Mouse (Mus musculus): ENCODE results near the gene Rpa2.
"Not testable (repeated sequence)": the region's sequence is repeated elsewhere in the genome, so short reads cannot be mapped to it uniquely, and the experiment has no call there.

Rpa2 gene

DNA sequence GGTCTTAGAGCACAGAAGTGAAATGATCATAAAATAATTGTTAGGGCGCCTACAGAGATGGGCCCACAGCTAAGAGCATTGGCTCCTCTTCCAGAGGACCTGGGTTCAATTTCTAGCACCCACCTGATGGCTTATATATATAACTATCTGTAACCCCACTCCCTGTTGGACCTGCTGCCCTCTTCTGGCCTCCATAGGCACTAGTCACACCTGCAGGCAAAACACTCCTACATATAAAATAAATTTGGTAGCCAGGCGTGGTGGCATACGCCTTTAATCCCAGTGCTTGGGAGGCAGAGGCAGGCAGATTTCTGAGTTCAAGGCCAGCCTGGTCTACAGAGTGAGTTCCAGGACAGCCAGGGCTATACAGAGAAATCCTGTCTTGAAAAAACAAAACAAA is 5.0 kb upstream of the Rpa2 start:
- DNase-seq = not testable (repeated sequence)

GRCm38 (mm10) chr4:132771776-132772175 is 3.6 kb downstream of the Rpa2 start:
- DNase-seq = no peak

GRCm38 (mm10) chr4:132774905-132775304 is 6.8 kb downstream of the Rpa2 start:
- DNase-seq = no peak

DNA sequence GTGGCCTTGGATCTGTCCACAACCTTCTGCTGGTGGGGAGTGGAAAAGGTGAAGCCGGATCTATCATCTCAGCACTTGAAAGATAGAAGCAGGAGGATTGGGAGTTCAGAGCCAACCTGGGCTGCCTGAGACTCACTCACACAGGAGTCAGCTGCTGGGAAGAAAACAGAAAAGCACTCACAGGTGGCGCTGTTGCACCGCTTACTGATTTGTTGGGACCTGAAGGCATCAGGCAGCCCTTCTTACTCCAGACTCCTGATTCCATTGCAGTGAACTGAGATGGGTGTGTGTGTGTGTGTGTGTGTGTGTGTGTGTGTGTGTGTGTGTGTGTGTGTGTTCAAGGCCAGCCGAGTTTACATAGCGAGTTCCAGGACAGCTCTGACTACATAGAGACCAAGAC is 8.6 kb downstream of the Rpa2 start:
- DNase-seq = peak; percentile 84

DNA sequence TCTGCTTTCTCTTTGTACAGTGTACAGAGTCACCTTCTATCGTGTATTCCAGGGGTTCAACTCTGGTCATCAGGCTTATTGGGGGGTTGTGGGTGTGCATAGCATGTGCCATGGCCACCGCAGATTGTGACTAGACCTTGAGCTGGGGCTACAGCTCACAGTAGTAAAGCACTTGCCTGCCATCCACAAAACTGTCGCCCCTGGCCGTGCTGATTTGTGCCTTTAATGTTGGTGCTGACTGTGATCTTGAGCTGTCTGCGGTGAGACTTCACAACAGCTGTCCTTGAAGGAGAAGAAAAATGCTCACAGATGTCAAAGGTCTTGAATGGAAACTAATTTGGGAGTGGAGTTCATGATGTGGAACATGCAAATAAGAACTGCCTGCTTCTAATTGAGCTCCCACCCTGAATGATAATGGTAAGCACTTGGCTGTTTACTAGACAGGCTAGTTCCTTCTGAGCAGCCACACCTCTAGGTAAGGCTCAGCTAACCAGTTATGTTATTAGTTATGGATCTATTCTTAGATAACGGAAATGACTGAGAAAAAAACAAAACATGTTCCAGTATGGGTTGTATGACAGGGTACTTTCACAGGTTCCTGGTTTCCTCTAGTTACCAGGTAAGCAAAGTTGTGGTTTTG is 10.6 kb downstream of the Rpa2 start:
- DNase-seq = no peak

GRCm38 (mm10) chr4:132780288-132780687 is 12.2 kb downstream of the Rpa2 start:
- DNase-seq = no peak

DNA sequence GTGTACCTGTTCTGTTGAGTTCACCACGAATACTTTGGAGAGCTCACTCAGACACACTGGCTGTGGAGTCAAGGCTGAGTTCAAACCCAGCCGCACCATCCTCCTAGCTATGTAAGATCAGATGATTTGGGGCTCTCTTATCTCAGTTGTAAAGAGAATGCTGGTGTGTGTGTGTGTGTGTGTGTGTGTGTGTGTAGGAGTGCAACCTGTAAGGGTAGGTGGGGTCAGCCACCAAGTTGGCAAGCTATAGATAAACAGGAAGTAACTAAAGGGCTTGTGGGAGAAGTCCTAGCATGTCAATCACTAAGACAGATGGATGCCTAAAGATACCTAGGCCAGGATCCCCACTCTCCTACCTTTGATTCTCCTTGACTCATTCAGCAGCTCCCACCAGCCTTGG is 15.6 kb downstream of the Rpa2 start:
- DNase-seq = no peak

DNA sequence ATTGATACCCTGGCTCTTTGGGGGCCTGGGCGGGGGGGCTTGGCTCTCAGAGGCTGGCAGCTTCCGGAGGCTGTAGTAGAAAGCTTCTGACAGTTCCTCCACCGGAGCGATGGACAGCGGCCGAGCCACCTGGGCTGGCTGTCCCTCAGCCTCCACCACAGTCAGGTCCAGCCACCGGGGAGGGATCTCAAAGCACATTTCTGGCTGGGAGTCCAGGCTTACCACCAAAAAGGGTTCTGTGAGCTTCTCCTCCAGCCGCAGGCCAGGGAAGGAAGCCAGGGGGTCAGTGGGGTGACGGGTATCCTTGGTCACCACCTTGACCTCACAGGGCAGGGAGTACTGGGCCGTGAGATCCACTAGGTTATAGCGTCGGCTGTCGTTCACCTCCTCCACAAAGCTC is 17.1 kb downstream of the Rpa2 start:
- no peak for DNase-seq

DNA sequence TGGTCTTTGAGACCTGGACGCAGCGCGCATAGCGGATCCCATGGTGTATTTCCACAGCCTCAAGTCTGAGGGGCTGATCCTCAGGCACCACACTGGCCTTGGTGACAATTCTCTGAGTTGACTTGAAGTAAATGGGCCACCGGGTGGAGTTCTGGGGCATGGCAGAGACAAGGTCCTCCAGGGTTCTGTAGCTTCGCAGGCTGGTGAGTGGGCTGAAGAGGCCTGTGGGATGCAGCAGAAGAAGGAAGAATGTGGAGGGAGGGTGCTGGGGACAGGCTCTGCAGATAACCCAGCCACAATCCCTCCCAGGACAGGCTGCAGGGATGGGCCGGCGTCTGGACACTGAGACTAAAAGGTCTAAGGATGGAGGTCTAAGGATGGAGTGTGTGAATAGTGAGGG is 21.6 kb downstream of the Rpa2 start:
- no peak for DNase-seq

- DNase-seq = not testable (repeated sequence)
Observed at GRCm38 (mm10) chr4:132793322-132794004, 25.3 kb downstream of the Rpa2 start.

DNA sequence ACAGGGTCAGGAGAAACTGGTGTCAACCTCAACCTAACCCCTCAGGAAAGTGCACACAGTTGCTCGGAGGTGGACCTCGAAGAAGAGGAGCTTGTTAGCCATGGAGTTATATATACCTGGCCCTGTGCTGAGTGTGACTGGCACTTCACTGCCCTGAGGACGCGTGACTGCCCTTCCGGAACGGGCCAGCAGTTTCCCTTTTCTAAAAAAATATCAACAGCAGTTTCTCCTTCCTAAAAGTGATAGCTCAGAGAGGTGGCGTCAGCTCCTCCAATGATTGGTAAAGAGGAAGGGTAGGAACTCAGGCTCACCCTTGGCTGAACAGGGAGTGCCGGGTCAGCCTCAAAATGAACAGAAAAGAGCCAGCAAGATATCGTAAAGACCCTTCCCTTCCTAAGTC is 25.9 kb downstream of the Rpa2 start:
- DNase-seq = no peak

DNA sequence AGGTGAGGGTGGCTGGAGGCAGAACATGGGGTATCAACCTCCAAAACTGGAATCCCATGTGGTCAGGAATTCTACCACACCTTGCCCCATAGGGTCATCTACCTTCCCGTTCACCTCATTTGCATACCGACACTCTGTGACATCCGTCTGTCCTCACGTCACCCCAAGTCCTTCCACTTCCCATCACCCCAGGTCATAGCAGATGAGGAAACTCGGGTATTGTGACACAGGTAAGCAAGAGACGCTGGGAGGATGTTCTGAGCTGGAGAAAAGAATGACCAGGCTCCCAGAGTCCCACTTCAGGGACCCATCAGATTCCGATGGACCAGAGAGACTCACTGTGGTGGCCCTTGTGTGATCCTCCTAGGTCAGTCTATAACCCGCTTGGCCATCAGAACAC is 26.6 kb downstream of the Rpa2 start:
- no peak for DNase-seq

DNA sequence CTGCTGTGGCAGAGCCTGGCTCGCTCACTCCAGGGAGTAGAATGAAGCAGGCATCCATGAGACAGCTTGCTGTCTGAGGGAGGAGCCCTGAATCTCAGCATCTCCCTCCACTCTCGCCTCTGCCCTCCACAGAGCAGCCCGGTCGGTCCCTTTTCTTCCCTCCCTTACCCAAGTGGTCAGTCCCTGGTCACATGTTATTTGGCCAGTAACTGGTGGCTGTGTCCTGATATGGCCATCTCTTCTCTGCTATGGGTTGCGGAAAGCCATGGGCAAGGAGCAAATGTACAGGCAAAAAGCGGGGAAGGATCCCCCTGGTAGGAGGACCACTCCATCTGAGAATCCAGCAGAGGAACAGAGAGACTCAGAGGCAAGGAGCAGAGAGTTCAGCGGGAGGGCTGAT is 27.0 kb downstream of the Rpa2 start:
- no peak for DNase-seq

- peak; percentile 57 for DNase-seq
Observed at GRCm38 (mm10) chr4:132796196-132796886, 28.2 kb downstream of the Rpa2 start, which contains the start of gene Themis2. Gene Themis2 (minus strand): TSS chr4:132796387.

DNA sequence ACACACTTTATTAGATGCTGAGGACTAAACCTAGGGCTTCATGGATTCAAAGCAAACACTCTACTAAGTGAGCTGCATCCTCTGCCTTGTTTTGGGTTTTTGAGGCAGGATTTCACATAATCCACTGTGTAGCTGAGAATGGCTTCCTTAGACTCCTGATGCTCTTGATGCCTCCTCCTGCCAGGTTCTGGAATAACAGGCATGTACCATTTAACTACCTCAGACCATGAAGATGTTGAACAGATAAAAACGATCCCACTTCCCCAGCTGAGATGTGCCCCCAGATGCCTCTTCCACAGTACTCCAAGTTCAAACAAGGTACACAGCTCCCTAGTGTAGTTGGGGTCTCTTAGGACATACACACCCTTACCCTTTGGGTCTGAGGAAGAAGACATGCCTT is 29.3 kb downstream of the Rpa2 start:
- DNase-seq = no peak

DNA sequence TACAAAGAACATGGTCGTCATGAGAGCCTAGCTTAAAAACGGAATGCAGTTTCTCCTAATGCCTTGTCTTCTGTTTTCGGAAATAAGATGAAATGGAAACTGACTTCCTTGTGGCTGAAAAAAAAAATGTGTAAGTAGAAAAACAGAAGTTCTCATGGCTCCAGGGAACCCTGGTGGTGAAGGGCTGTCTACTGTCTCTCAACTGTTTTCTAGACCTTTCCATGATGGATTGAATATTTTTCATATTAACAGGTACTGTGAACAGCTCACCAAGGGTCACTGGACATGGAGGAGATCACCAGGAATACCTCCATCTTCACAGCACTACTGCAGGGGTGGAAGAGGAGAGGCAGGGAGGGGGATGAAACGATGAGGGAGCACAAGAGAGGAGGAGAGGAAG is 29.9 kb downstream of the Rpa2 start:
- DNase-seq = no peak

DNA sequence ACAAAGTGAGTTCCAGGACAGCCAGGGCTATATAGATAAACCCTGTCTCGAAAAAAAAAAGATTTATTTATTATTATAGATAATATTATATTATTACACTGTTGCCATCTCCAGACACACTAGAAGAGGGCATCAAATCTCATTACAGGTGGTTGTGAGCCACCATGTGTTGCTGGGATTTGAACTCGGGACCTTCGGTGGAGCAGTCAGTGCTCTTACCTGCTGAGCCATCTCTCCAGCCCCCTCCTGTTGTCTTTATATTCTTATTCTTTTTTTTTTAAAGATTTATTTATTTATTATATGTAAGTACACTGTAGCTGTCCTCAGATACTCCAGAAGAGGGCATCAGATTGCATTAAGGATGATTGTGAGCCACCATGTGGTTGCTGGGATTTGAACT is 30.5 kb downstream of the Rpa2 start:
- not testable (repeated sequence) for DNase-seq

GRCm38 (mm10) chr4:132799845-132800244 is 31.7 kb downstream of the Rpa2 start:
- no peak for DNase-seq

DNA sequence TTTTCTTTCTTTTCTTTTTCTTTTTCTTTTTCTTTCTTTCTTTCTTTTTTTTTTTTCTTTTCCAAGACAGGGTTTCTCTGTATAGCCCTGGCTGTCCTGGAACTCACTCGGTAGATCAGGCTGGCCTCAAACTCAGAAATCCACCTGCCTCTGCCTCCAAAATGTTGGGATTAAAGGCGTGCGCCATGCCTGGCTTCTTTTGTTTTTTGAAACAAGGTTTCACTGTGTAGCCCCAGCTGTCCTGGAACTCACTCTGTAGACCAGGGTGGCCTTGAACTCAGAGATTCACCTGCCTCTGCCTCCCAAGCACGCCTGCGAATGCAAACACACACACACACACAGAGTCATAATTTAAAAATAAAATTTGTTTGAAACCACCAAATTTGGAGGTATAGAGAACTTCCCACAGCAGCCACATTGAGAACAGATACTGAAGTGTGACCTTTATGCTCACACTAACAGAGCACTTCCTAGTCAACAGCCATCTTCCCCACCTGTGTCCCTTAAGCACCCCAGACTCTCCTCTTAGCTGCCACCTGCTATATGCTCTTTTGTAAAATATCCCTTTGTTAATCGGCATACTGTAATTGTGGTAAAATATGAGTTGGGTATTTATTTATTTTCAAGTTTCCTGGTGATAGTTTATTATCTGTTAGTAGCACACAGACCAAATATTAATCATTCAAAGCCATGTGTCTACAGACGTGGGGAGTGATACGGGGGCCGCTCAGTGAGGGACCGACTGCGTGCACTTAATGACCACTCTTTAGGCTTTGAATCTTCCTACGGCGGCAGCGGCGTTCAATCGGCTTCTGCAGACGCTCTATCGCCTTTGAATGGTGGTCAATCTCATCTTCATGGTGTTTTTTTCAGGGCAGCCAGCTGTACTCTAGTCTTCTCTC is 33.3 kb downstream of the Rpa2 start:
- no peak for DNase-seq

DNA sequence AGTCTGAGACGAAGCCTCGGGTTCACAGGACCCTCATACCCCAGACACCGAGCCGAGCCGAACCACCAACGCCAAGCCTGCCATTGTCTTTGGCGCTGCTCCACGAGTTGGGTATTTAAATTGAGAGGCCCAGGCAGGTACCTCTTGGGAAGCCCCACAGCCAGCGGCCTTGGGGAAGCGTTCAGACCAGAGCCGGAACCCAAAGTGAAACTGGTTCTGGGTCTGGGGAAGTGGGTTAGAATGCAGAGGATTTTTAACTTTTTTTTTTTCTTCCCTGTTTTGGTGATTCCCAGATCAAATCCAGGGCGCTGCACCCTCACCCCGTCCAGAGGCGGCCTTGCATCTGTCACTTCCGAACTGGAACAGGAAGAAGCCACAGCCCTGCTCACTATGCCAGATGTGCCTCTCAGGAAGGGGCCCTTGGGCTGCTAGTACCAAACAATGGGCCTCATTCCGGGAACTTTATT is 34.1 kb downstream of the Rpa2 start:
- no peak for DNase-seq

GRCm38 (mm10) chr4:132803212-132803611 is 35.1 kb downstream of the Rpa2 start:
- no peak for DNase-seq

GRCm38 (mm10) chr4:132803876-132804275 is 35.7 kb downstream of the Rpa2 start:
- DNase-seq = no peak

- DNase-seq = no peak
Observed at GRCm38 (mm10) chr4:132804331-132804730, 36.2 kb downstream of the Rpa2 start.
